In the genomic region with DNA sequence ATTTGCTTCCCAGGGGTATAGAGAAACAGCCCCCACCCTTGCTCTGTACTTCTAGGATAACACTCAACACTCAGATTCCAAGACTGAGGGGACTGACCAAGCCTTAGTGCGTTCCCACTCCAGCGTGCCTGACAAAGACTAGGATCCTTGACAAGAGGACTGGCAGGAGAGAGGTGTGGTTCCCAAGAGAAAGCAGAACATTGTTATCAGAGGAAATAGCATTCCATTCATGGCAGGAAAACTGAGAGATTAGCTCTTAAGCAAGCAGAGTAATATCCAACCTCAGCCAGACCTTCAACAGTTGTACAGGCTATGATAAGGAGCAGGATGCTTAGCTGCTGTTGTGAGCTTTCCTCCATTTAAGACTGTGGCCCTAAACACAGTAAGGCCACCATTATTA, we compare ENCODE assay signal across 10 mouse cellular contexts. TPM values are rescaled to one million over a fixed set of nuclear protein-coding genes. Genes with fewer than 3 reads are reported as not detected.
A peak's percentile ranks its signal among the peaks of the same experiment; 100 is the strongest.
DNase-seq lines count a peak whose midpoint lies in the region; ATAC-seq and TF ChIP-seq lines count a peak whose summit lies in the region.
"Had no signal": no experiment of that assay in that cellular context is flagged by ENCODE, and none has a peak within 500 bp of the region (broad histone marks: within the 10 kb centered on the region; RNA-seq: fewer than 3 reads in every experiment).

No protein-coding gene starts in this region.

- intact Hi-C loops in heart, postnatal 25 days (cut with DNase I) = loop anchor here (1.0 to 5.0 kb wide), 4 partner anchors 23 to 169 kb away; partner anchors contain the start of gene Cavin2
- intact Hi-C loops in left cerebral cortex, postnatal 25 days (cut with DNase I) = loop anchor here (2.0 to 5.0 kb wide), 2 partner anchors 67 to 299 kb away; no protein-coding TSS in a partner anchor

- no peak overlapping the region for H3K4me3 ChIP-seq in spleen, adult 2 months (ENCODE audit: extremely low read depth, insufficient read depth, insufficient read length)
- no peak overlapping the region for H3K4me3 ChIP-seq in liver, embryonic 15.5 days (replicated peaks)
- H3K4me3 ChIP-seq in midbrain, embryonic 16.5 days (ENCODE audit: low read depth, low read length) = no peak overlapping the region

- no peaks in the 10 kb centered on the region for H3K4me1 ChIP-seq in spleen, adult 2 months (ENCODE audit: control insufficient read depth, insufficient read depth, insufficient read length)
- H3K4me1 ChIP-seq in liver, embryonic 15.5 days (replicated peaks) = no peaks in the 10 kb centered on the region
- no peaks in the 10 kb centered on the region; the same call in 1 of the 2 replicates for H3K4me1 ChIP-seq in midbrain, embryonic 16.5 days (ENCODE audit: control insufficient read depth, insufficient read depth, low read length)

- peak overlapping the region; percentile 57; the same call in 1 of the 2 replicates for H3K27ac ChIP-seq in spleen, adult 2 months (ENCODE audit: insufficient read depth, low read length)
- H3K27ac ChIP-seq in liver, embryonic 15.5 days (replicated peaks) = no peak overlapping the region
- H3K27ac ChIP-seq in midbrain, embryonic 16.5 days (ENCODE audit: low read length) = no peak overlapping the region

- WGBS in spleen, adult 2 months = 88% methylated on average over 2 of the region's 2 CpGs
- WGBS in liver, embryonic 15.5 days (ENCODE audit: insufficient replicate concordance) = 22% methylated on average over 2 of the region's 2 CpGs
- WGBS in midbrain, embryonic 16.5 days = 64% methylated on average over 2 of the region's 2 CpGs

- H3K4me2 ChIP-seq in liver, embryonic 15.5 days = no peak overlapping the region
- H3K4me2 ChIP-seq in midbrain, embryonic 16.5 days (ENCODE audit: low read length) = no peak overlapping the region

- peak; percentile 31; the same call in 1 of the 2 replicates for ATAC-seq in liver, embryonic 15.5 days (ENCODE audit: insufficient read depth)
- no peak for ATAC-seq in midbrain, embryonic 16.5 days
- ATAC-seq in inflammation-experienced regulatory T-cells, adult 6 months = no peak
- ATAC-seq: forebrain, embryonic 14.5 days had no signal

- DNase-seq in spleen, adult 2 months (ENCODE audit: low read depth in 1 of 2, low spot score in 2 of 2) = no peak
- DNase-seq in spleen, postnatal 4 days (ENCODE audit: low spot score in 2 of 2) = no peak
- peak; percentile 49 for DNase-seq in heart, postnatal 25 days (ENCODE audit: low spot score)
- no peak for DNase-seq in left cerebral cortex, postnatal 25 days (ENCODE audit: low spot score in 2 of 2)
- no peak for DNase-seq in left cerebral cortex, adult 18-20 months (ENCODE audit: low spot score in 2 of 2)
- DNase-seq: right cerebral cortex, postnatal 25 days had no signal

- no peak for TF ChIP-seq CTCF in spleen, adult 2 months (IDR thresholded peaks at IDR 0.05; ENCODE audit: extremely low read depth, insufficient read depth, insufficient read length, insufficient replicate concordance)

- H3K36me3 ChIP-seq in spleen, adult 2 months (ENCODE audit: control insufficient read depth, insufficient read depth, low read length) = no peaks in the 10 kb centered on the region
- H3K36me3 ChIP-seq in liver, embryonic 15.5 days (replicated peaks) = no peaks in the 10 kb centered on the region
- no peaks in the 10 kb centered on the region for H3K36me3 ChIP-seq in midbrain, embryonic 16.5 days (ENCODE audit: control insufficient read depth, insufficient read depth, low read length)

- no peaks in the 10 kb centered on the region for H3K9me3 ChIP-seq in liver, embryonic 15.5 days (replicated peaks)
- H3K9me3 ChIP-seq in midbrain, embryonic 16.5 days (replicated peaks; ENCODE audit: control insufficient read depth, low read length, poor library complexity, severe bottlenecking) = no peaks in the 10 kb centered on the region

- no peak for TF ChIP-seq POLR2A in spleen, adult 2 months (IDR thresholded peaks at IDR 0.05; ENCODE audit: low read depth, low read length)

- no peaks in the 10 kb centered on the region for H3K27me3 ChIP-seq in spleen, adult 2 months (ENCODE audit: control insufficient read depth, insufficient read depth, low read length)
- H3K27me3 ChIP-seq in liver, embryonic 15.5 days = no peaks in the 10 kb centered on the region
- no peaks in the 10 kb centered on the region for H3K27me3 ChIP-seq in midbrain, embryonic 16.5 days (ENCODE audit: control insufficient read depth, insufficient read depth, low read depth, low read length)

- H3K9ac ChIP-seq in liver, embryonic 15.5 days = no peak overlapping the region
- no peak overlapping the region for H3K9ac ChIP-seq in midbrain, embryonic 16.5 days (ENCODE audit: low read depth, low read length)

RNA-seq across cellular contexts. Expression of gene Cavin2, which starts 23.0 kb away (rescaled TPM):
- polyA plus RNA-seq in spleen, adult 2 months (2012; rRNA removed) = 19.0 and 21.3 TPM in 2 replicates
- 100 to 1,000 TPM; 151 to 153 TPM for total RNA-seq in heart, postnatal 25 days (2021)
- 22.8 and 23.2 TPM in 2 replicates for polyA plus RNA-seq in liver, embryonic 15.5 days (2015; fragmentation: Nextera tagmentation; extraction: Ambion mirVana)
- 5.6 and 6.5 TPM in 2 replicates for polyA plus RNA-seq in midbrain, embryonic 16.5 days (2015; fragmentation: Nextera tagmentation; extraction: Ambion mirVana)
- not detected for polyA plus RNA-seq in inflammation-experienced regulatory T-cells, adult 6 months (2017; shearing (Covaris generic))
- 1 to 10 TPM; 7.0 to 8.3 TPM for total RNA-seq in left cerebral cortex, postnatal 25 days (2021)
- 1 to 10 TPM; 8.8 to 8.9 TPM for total RNA-seq in left cerebral cortex, adult 18-20 months (2021)
